Comparison of ENCODE assay signal across 20 mouse cellular contexts in genomic region chr16:16994426-16995052, GRCm38 (mm10). TPM values are rescaled to one million over a fixed set of nuclear protein-coding genes. Genes with fewer than 3 reads are reported as not detected.
DNase-seq lines count a peak whose midpoint lies in the region; ATAC-seq and TF ChIP-seq lines count a peak whose summit lies in the region.
"Had no signal": no experiment of that assay in that cellular context is flagged by ENCODE, and none has a peak within 500 bp of the region (broad histone marks: within the 10 kb centered on the region; RNA-seq: fewer than 3 reads in every experiment).

No protein-coding gene starts in this region.

- intact Hi-C loops in left cerebral cortex, adult 2 months (cut with DNase I) = no loop called here

- H3K27ac ChIP-seq in left cerebral cortex, adult 2 months = no peak overlapping the region
- no peak overlapping the region for H3K27ac ChIP-seq in heart, embryonic 12.5 days (ENCODE audit: poor library complexity, severe bottlenecking)
- H3K27ac ChIP-seq in intestine, embryonic 15.5 days = no peak overlapping the region
- H3K27ac ChIP-seq: embryonic facial prominence, embryonic 12.5 days; forebrain, embryonic 13.5 days; heart, adult 2 months; hindbrain, postnatal 0 days; kidney, embryonic 15.5 days; neural tube, embryonic 12.5 days had no signal

- H3K4me2 ChIP-seq in heart, embryonic 12.5 days = no peak overlapping the region
- no peak overlapping the region for H3K4me2 ChIP-seq in intestine, embryonic 15.5 days (replicated peaks)
- H3K4me2 ChIP-seq: embryonic facial prominence, embryonic 12.5 days; forebrain, embryonic 13.5 days; kidney, embryonic 15.5 days; neural tube, embryonic 12.5 days had no signal

- 68% methylated on average over 4 of the region's 4 CpGs for WGBS in heart, embryonic 12.5 days
- 88% methylated on average over 4 of the region's 4 CpGs for WGBS in intestine, embryonic 15.5 days

- H3K4me1 ChIP-seq in heart, embryonic 12.5 days (replicated peaks) = peaks cover 42% of the 10 kb centered on the region
- H3K4me1 ChIP-seq in intestine, embryonic 15.5 days (replicated peaks) = no peaks in the 10 kb centered on the region
- H3K4me1 ChIP-seq: embryonic facial prominence, embryonic 12.5 days had no signal

- no peaks in the 10 kb centered on the region for H3K9me3 ChIP-seq in heart, embryonic 12.5 days (replicated peaks)
- H3K9me3 ChIP-seq in intestine, embryonic 15.5 days = no peaks in the 10 kb centered on the region
- H3K9me3 ChIP-seq: embryonic facial prominence, embryonic 12.5 days; forebrain, embryonic 13.5 days; kidney, embryonic 15.5 days; neural tube, embryonic 12.5 days had no signal

- no peak overlapping the region for H3K9ac ChIP-seq in heart, embryonic 12.5 days
- no peak overlapping the region for H3K9ac ChIP-seq in intestine, embryonic 15.5 days
- H3K9ac ChIP-seq: embryonic facial prominence, embryonic 12.5 days; forebrain, embryonic 13.5 days; kidney, embryonic 15.5 days; neural tube, embryonic 12.5 days had no signal

- no peak for DNase-seq in left cerebral cortex, adult 2 months (ENCODE audit: extremely low spot score in 1 of 2, low spot score in 2 of 2)
- DNase-seq in left cerebral cortex, adult 11 months (ENCODE audit: low spot score) = no peak
- peak; percentile 56 for DNase-seq in ZHBTc4 (ENCODE audit: low read depth, low spot score)
- no peak for DNase-seq in urinary bladder, postnatal 25 days (ENCODE audit: low spot score)
- DNase-seq: adrenal gland, adult 8-10 months; cerebellum, adult 9-11 months; gastrocnemius, postnatal 10 days; heart, adult 2 months; kidney, postnatal 4 days; lung, postnatal 10 days had no signal

- H3K4me3 ChIP-seq in left cerebral cortex, adult 2 months = no peak overlapping the region
- H3K4me3 ChIP-seq in heart, embryonic 12.5 days = no peak overlapping the region
- H3K4me3 ChIP-seq in intestine, embryonic 15.5 days (replicated peaks) = no peak overlapping the region
- H3K4me3 ChIP-seq: embryonic facial prominence, embryonic 12.5 days; erythroblast, embryonic 14.5 days; forebrain, embryonic 13.5 days; heart, adult 2 months; kidney, embryonic 15.5 days; neural tube, embryonic 12.5 days had no signal

- peak; percentile 47 for ATAC-seq in CD4-positive, CD25-positive, alpha-beta regulatory T cell, adult 4 months
- ATAC-seq in megakaryocyte progenitor cell, adult 5-6 weeks (replicated peaks; ENCODE audit: poor library complexity) = peak; percentile 70
- ATAC-seq in heart, embryonic 12.5 days (ENCODE audit: insufficient number of reproducible peaks, low FRiP score) = no peak
- ATAC-seq in intestine, embryonic 15.5 days = no peak
- ATAC-seq: forebrain, embryonic 13.5 days; hindbrain, postnatal 0 days had no signal

- peak; percentile 17 for TF ChIP-seq CTCF in left cerebral cortex, adult 2 months (IDR thresholded peaks at IDR 0.05)

- H3K36me3 ChIP-seq in heart, embryonic 12.5 days = 0 out of 2 replicates have a peak, but pooled peaks cover 2% of the 10 kb centered on the region
- H3K36me3 ChIP-seq in intestine, embryonic 15.5 days = no peaks in the 10 kb centered on the region
- H3K36me3 ChIP-seq: embryonic facial prominence, embryonic 12.5 days had no signal

- H3K27me3 ChIP-seq in heart, embryonic 12.5 days (replicated peaks) = no peaks in the 10 kb centered on the region
- no peaks in the 10 kb centered on the region for H3K27me3 ChIP-seq in intestine, embryonic 15.5 days (replicated peaks)
- H3K27me3 ChIP-seq: embryonic facial prominence, embryonic 12.5 days; forebrain, embryonic 13.5 days; kidney, embryonic 15.5 days; neural tube, embryonic 12.5 days had no signal

RNA-seq across cellular contexts. Expression of gene Mapk1, which starts 11.4 kb away (rescaled TPM):
- 100 to 1,000 TPM; 442 to 445 TPM for total RNA-seq in left cerebral cortex, adult 2 months (2021)
- 10 to 100 TPM; 19.1 to 32.1 TPM for polyA plus RNA-seq in CD4-positive, CD25-positive, alpha-beta regulatory T cell, adult 4 months (2017; shearing (Covaris generic))
- 144 TPM in 2 replicates for total RNA-seq in megakaryocyte progenitor cell, adult 5-6 weeks (2015)
- 136 and 152 TPM in 2 replicates for total RNA-seq in megakaryocyte progenitor cell, adult 5-6 weeks (2017)
- 133 TPM in 2 replicates for polyA plus RNA-seq in heart, embryonic 12.5 days (2016; fragmentation: Nextera tagmentation; extraction: Ambion mirVana)
- polyA plus RNA-seq in intestine, embryonic 15.5 days (2015; fragmentation: Nextera tagmentation; extraction: Ambion mirVana) = 149 and 158 TPM in 2 replicates

Comparison
In these comparisons a context has a peak if more than half of its experiments do, and no peak if none do; other contexts are left out.
1. ATAC-seq: peak in CD4-positive, CD25-positive, alpha-beta regulatory T cell, adult 4 months (single experiment) and megakaryocyte progenitor cell, adult 5-6 weeks (single experiment); none in heart, embryonic 12.5 days (single experiment) and intestine, embryonic 15.5 days (single experiment).